Mouse (Mus musculus): Measurements from ENCODE around the gene Ttll5. TPM values are rescaled to one million over a fixed set of nuclear protein-coding genes. Genes with fewer than 3 reads are reported as not detected.

Ttll5 gene
- total and polyA plus RNA-seq, 2 experiments from 2014 or later: 10.4 to 15.9 TPM

DNA sequence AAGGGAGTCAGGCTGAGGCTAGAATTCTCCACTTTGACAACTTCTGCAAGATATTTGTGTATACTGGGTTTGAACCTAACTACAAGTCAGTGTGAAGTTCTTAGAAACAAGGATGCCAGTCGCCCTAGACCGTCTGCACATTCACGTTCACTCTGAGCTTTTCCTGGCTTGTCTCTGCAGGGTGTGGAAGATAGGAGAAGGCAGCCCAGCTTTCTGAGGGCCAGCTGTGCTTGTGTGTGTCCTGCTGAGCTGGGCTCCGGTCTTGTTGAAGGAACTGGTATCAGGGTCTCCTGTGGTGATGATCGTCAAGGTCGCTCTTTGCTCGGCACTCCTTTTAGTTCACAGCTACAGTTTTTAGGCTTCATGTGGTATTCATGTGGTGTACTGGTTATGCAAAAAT lies 161.6 kb downstream of the Ttll5 start:
- 59% methylated on average over 7 of the region's 7 CpGs for WGBS

DNA sequence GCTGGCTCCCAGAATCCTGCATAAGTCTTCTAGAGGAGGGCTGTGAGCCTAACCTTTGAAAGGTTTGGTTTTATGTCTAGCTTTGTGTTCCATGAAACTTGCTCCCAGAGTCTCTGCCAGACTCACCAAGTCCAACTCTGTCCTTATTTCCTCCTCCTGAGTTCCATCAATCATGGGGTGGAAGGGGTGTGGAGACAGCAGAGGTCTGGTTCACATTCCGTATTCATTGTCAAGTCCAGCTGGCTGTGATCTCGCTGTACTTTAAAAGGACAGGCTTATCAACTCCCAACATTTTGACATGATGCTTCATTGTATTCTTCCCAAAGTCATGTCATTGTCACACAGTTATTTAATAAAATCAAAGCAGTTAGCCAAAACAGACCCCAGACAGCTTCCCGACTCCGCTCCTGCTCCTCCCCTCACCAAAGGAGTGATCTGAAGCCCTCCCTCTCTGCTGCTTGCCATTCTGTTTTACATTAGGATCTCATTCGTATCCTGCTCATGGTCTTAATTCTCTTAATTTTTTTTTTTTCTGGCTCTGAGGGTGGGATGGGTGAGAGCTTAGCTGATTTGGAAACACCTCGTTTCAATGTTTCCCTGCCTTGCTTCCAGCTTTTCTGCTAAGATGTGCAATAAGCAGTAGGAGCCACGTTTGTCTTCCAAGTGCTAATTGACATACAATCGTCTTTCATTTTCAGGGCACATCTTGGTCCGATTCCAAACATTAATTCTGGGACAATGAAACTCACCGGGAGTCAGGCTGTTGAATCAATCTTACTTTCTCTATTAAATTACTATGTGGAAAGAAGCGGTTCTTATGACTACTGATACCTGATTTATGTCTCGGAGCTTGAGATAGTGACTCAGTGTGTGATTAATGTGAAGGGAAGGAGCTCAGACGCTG lies 162.3 kb downstream of the Ttll5 start:
- Histone ChIP-seq H3K9ac (replicated peaks; ENCODE audit: low read length, poor library complexity, severe bottlenecking) (no peak overlapping the region), H3K4me3 (ENCODE audit: low read depth, low read length) (no peak overlapping the region), H3K9me3 (ENCODE audit: low read length) (no peaks in the 10 kb centered on the region), H3K27me3 (ENCODE audit: insufficient read depth, low read length) (no peaks in the 10 kb centered on the region), H3K4me1 (ENCODE audit: insufficient read depth, low read length) (no peaks in the 10 kb centered on the region; the same call in 1 of the 2 replicates), H3K36me3 (ENCODE audit: insufficient read depth, low read length) (no peaks in the 10 kb centered on the region), H3K4me2 (ENCODE audit: low read depth, low read length, poor library complexity, severe bottlenecking) (no peak overlapping the region), H3K27ac (ENCODE audit: low read depth, low read length) (no peak overlapping the region)
- DNase-seq (ENCODE audit: low spot score) (peak; percentile 69), ATAC-seq (ENCODE audit: low FRiP score) (no peak)
- WGBS: 43% methylated on average over 13 of the region's 13 CpGs
- no peak for TF ChIP-seq CTCF (IDR thresholded peaks at IDR 0.05)

More for the DNA sequence above, 161.6 kb downstream of the Ttll5 start:
- H3K4me1 ChIP-seq (ENCODE audit: insufficient read depth, low read length): no peaks in the 10 kb centered on the region; the same call in 1 of the 2 replicates
- H3K4me2 ChIP-seq (ENCODE audit: low read depth, low read length, poor library complexity, severe bottlenecking): no peak overlapping the region
- H3K9me3 ChIP-seq (ENCODE audit: low read length): no peaks in the 10 kb centered on the region
- H3K36me3 ChIP-seq (ENCODE audit: insufficient read depth, low read length): no peaks in the 10 kb centered on the region
- H3K9ac ChIP-seq (replicated peaks; ENCODE audit: low read length, poor library complexity, severe bottlenecking): no peak overlapping the region
- no peak for TF ChIP-seq CTCF (IDR thresholded peaks at IDR 0.05)
- no peak overlapping the region for H3K27ac ChIP-seq (ENCODE audit: low read depth, low read length)
- ATAC-seq (ENCODE audit: low FRiP score) (no peak), DNase-seq (ENCODE audit: low spot score) (no peak)
- no peaks in the 10 kb centered on the region for H3K27me3 ChIP-seq (ENCODE audit: insufficient read depth, low read length)
- H3K4me3 ChIP-seq (ENCODE audit: low read depth, low read length): no peak overlapping the region

- no peak for TF ChIP-seq CTCF (IDR thresholded peaks at IDR 0.05)
- H3K4me1 ChIP-seq (ENCODE audit: insufficient read depth, low read length): no peaks in the 10 kb centered on the region; the same call in 1 of the 2 replicates
- DNase-seq (ENCODE audit: low spot score): peak; percentile 51
- no peaks in the 10 kb centered on the region for H3K9me3 ChIP-seq (ENCODE audit: low read length)
- H3K27ac ChIP-seq (ENCODE audit: low read depth, low read length): no peak overlapping the region
- H3K4me2 ChIP-seq (ENCODE audit: low read depth, low read length, poor library complexity, severe bottlenecking): no peak overlapping the region
- no peaks in the 10 kb centered on the region for H3K36me3 ChIP-seq (ENCODE audit: insufficient read depth, low read length)
- no peaks in the 10 kb centered on the region for H3K27me3 ChIP-seq (ENCODE audit: insufficient read depth, low read length)
- WGBS: 57% methylated on average over 5 of the region's 5 CpGs
- no peak overlapping the region for H3K4me3 ChIP-seq (ENCODE audit: low read depth, low read length)
- no peak overlapping the region for H3K9ac ChIP-seq (replicated peaks; ENCODE audit: low read length, poor library complexity, severe bottlenecking)
- no peak for ATAC-seq (ENCODE audit: low FRiP score)
Observed at GRCm38 (mm10) chr12:85987444-85987889, 163.0 kb downstream of the Ttll5 start.

DNA sequence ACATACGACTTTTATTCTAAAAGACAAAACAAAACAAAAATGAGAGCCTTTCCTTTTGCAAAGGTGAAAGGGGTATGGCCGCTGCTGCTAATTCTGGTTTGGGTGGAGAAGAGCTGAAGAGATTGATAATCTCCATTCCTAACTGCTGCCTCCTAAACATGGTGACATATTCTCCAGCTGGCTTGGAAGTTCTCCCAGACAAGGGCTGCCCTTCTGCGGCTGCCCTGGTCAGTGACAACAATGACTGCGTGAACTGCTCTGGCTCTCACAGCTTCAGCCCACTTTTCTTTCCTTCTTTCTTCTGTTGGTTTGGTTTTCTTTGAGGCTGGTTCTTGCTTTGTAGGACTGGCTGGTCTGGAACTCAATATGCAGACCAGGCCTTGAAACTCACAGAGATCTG lies 163.7 kb downstream of the Ttll5 start:
- no peak for TF ChIP-seq CTCF (IDR thresholded peaks at IDR 0.05)
- H3K9ac ChIP-seq (replicated peaks; ENCODE audit: low read length, poor library complexity, severe bottlenecking): no peak overlapping the region
- WGBS: 97% methylated on average over 4 of the region's 4 CpGs
- H3K27ac ChIP-seq (ENCODE audit: low read depth, low read length): no peak overlapping the region
- H3K27me3 ChIP-seq (ENCODE audit: insufficient read depth, low read length): no peaks in the 10 kb centered on the region
- H3K36me3 ChIP-seq (ENCODE audit: insufficient read depth, low read length): no peaks in the 10 kb centered on the region
- no peak overlapping the region for H3K4me2 ChIP-seq (ENCODE audit: low read depth, low read length, poor library complexity, severe bottlenecking)
- no peaks in the 10 kb centered on the region; the same call in 1 of the 2 replicates for H3K4me1 ChIP-seq (ENCODE audit: insufficient read depth, low read length)
- no peak for DNase-seq (ENCODE audit: low spot score)
- no peak for ATAC-seq (ENCODE audit: low FRiP score)
- no peak overlapping the region for H3K4me3 ChIP-seq (ENCODE audit: low read depth, low read length)
- H3K9me3 ChIP-seq (ENCODE audit: low read length): no peaks in the 10 kb centered on the region

DNA sequence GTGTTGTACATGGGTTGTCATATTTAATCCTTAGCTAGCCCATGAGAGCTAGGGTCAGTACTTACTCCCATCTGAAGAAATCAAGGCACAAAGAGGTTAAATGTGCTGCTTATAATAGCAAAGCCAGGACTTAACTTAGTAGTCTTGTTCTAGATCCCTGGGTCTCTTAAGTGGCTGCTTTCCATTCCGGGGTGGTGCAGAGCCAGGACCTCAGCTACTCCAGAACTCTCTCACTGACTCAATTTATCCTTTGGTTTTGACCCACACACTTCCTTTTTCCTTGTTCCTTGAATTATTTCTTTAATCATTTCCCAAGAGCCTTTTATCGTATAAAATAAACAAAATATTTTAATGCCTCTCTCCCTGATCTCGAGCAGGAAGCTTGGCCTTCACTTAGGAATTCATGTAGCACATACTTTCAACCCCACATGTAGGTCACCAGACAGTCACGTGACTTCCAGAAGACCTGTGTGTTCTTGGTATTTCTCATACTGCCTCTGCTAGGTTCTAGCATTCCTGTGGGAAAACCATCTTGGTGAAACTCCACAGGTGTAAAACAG lies 164.4 kb downstream of the Ttll5 start:
- Histone ChIP-seq H3K4me1 (ENCODE audit: insufficient read depth, low read length) (no peaks in the 10 kb centered on the region; the same call in 1 of the 2 replicates), H3K27me3 (ENCODE audit: insufficient read depth, low read length) (no peaks in the 10 kb centered on the region), H3K9me3 (ENCODE audit: low read length) (no peaks in the 10 kb centered on the region), H3K27ac (ENCODE audit: low read depth, low read length) (no peak overlapping the region), H3K4me2 (ENCODE audit: low read depth, low read length, poor library complexity, severe bottlenecking) (no peak overlapping the region), H3K4me3 (ENCODE audit: low read depth, low read length) (no peak overlapping the region), H3K36me3 (ENCODE audit: insufficient read depth, low read length) (no peaks in the 10 kb centered on the region), H3K9ac (replicated peaks; ENCODE audit: low read length, poor library complexity, severe bottlenecking) (no peak overlapping the region)
- ATAC-seq (ENCODE audit: low FRiP score) (no peak), DNase-seq (ENCODE audit: low spot score) (no peak)
- 89% methylated on average over 4 of the region's 4 CpGs for WGBS
- TF ChIP-seq CTCF (IDR thresholded peaks at IDR 0.05): no peak

Measured in midbrain, postnatal 0 days (tissue).